Mouse (Mus musculus) MEL (cell line): ENCODE results near the gene Ntn3. TPM values are rescaled to one million over a fixed set of nuclear protein-coding genes. Genes with fewer than 3 reads are reported as not detected.
A peak's percentile ranks its signal among the peaks of the same experiment; 100 is the strongest.

ENCODE experiments used
- DNase-seq: peaks from one replicate; pipeline ENCODE4 v3.0.0; 2011; ENCODE audit warnings: low read depth, low spot score
- H3K27ac ChIP-seq: 2 replicates; pipeline ENCODE4 v1.5.1; 2012; ENCODE audit warnings: low read depth, mild to moderate bottlenecking, control low read depth, low read length, moderate library complexity; ENCODE audit not compliant: control insufficient read depth
- H3K27me3 ChIP-seq, 2 experiments: fragments of 150-350 bp in 1 of 2; sonication (generic) in 1 of 2; 2 replicates each; pipeline ENCODE4 v1.6.1; 2012; ENCODE audit warnings: low read length in 2 of 2, mild to moderate bottlenecking in 2 of 2, improper control_type of control experiment in 1 of 2, moderate library complexity in 1 of 2; ENCODE audit not compliant: insufficient read depth in 2 of 2, control insufficient read depth in 1 of 2
- H3K36me3 ChIP-seq, 2 experiments: 2 replicates each; pipeline ENCODE4 v1.6.1; 2012 to 2014; ENCODE audit warnings: low read length in 2 of 2, improper control_type of control experiment in 1 of 2, inconsistent platforms in 1 of 2, mild to moderate bottlenecking in 1 of 2; ENCODE audit not compliant: insufficient read depth in 2 of 2, control insufficient read depth in 1 of 2
- H3K4me1 ChIP-seq, 2 experiments: fragments of 150-350 bp in 1 of 2; sonication (generic) in 1 of 2; 2 replicates each; pipeline ENCODE4 v1.6.1; 2012; ENCODE audit warnings: low read length in 2 of 2, improper control_type of control experiment in 1 of 2, mild to moderate bottlenecking in 1 of 2; ENCODE audit not compliant: insufficient read depth in 2 of 2, control insufficient read depth in 1 of 2
- H3K4me3 ChIP-seq, 2 experiments: fragments of 150-350 bp in 1 of 2; sonication (generic) in 1 of 2; 2 replicates each; pipeline ENCODE4 v1.5.1; 2012; ENCODE audit warnings: low read depth in 2 of 2, low read length in 2 of 2, mild to moderate bottlenecking in 2 of 2, moderate library complexity in 2 of 2, control low read depth in 1 of 2, improper control_type of control experiment in 1 of 2; ENCODE audit not compliant: control insufficient read depth in 1 of 2, insufficient read depth in 1 of 2
- H3K79me2 ChIP-seq: 2 replicates; pipeline ENCODE4 v1.6.1; 2012; ENCODE audit warnings: mild to moderate bottlenecking, low read length, moderate library complexity; ENCODE audit not compliant: control insufficient read depth, poor library complexity, insufficient read depth
- H3K9ac ChIP-seq: 2 replicates; pipeline ENCODE4 v1.6.1; 2012; ENCODE audit warnings: low read depth, mild to moderate bottlenecking, control low read depth, low read length, moderate library complexity; ENCODE audit not compliant: control insufficient read depth, poor library complexity, severe bottlenecking
- H3K9me3 ChIP-seq: fragments of 150-350 bp; sonication (generic); replicated peaks from 2 replicates; pipeline ENCODE4 v1.6.1; 2012; ENCODE audit warnings: mild to moderate bottlenecking, low read length, improper control_type of control experiment, moderate library complexity; ENCODE audit not compliant: insufficient read depth
- BHLHE40 ChIP-seq: IDR thresholded peaks from 2 replicates; pipeline ENCODE4 v1.6.1; 2012; ENCODE audit warnings: low read depth, mild to moderate bottlenecking, inconsistent platforms, low read length, improper control_type of control experiment, borderline replicate concordance
- E2F4 ChIP-seq: IDR thresholded peaks from 2 replicates; pipeline ENCODE4 v1.6.1; 2011; ENCODE audit warnings: low read depth, low read length, improper control_type of control experiment, borderline replicate concordance
- EP300 ChIP-seq, 2 experiments: IDR thresholded peaks; 2 replicates each; pipeline ENCODE4 v1.6.1; 2011; ENCODE audit warnings: improper control_type of control experiment in 2 of 2, low read length in 2 of 2, low read depth in 1 of 2, mild to moderate bottlenecking in 1 of 2
- ETS1 ChIP-seq: IDR thresholded peaks from 2 replicates; pipeline ENCODE4 v1.6.1; 2012; ENCODE audit warnings: low read depth, mild to moderate bottlenecking, inconsistent platforms, low read length, improper control_type of control experiment, moderate library complexity
- GABPA ChIP-seq: IDR thresholded peaks from 2 replicates; pipeline ENCODE4 v1.6.1; 2012; ENCODE audit warnings: low read depth, mild to moderate bottlenecking, inconsistent platforms, low read length, improper control_type of control experiment, moderate library complexity
- GATA1 ChIP-seq: IDR thresholded peaks from 2 replicates; pipeline ENCODE4 v1.6.1; 2011; ENCODE audit warnings: low read depth, low read length, improper control_type of control experiment
- HCFC1 ChIP-seq: IDR thresholded peaks from 2 replicates; pipeline ENCODE4 v1.6.1; 2012; ENCODE audit warnings: low read depth, mild to moderate bottlenecking, inconsistent platforms, low read length, improper control_type of control experiment, moderate library complexity
- JUND ChIP-seq: IDR thresholded peaks from 2 replicates; pipeline ENCODE4 v1.6.1; 2011; ENCODE audit warnings: low read depth, mild to moderate bottlenecking, improper control_type of control experiment, low read length
- MAFK ChIP-seq: IDR thresholded peaks from 2 replicates; pipeline ENCODE4 v1.6.1; 2011; ENCODE audit warnings: low read depth, mild to moderate bottlenecking, low read length, improper control_type of control experiment, borderline replicate concordance
- MAX ChIP-seq: IDR thresholded peaks from 2 replicates; pipeline ENCODE4 v1.6.1; 2011; ENCODE audit warnings: low read length, improper control_type of control experiment
- MXI1 ChIP-seq: IDR thresholded peaks from 2 replicates; pipeline ENCODE4 v1.6.1; 2011; ENCODE audit warnings: mild to moderate bottlenecking, low read depth, low read length, improper control_type of control experiment
- MYC ChIP-seq: IDR thresholded peaks from 2 replicates; pipeline ENCODE4 v1.6.1; 2011; ENCODE audit warnings: low read depth, mild to moderate bottlenecking, low read length, improper control_type of control experiment, moderate library complexity
- NELFE ChIP-seq: IDR thresholded peaks from 2 replicates; pipeline ENCODE4 v1.6.1; 2011; ENCODE audit warnings: low read depth, low read length, improper control_type of control experiment
- NRF1 ChIP-seq: IDR thresholded peaks from 2 replicates; pipeline ENCODE4 v1.6.1; 2014; ENCODE audit warnings: low read depth, mild to moderate bottlenecking, inconsistent platforms, low read length, improper control_type of control experiment, moderate library complexity; ENCODE audit not compliant: poor library complexity, insufficient read depth, severe bottlenecking
- POLR2A ChIP-seq, 2 experiments: IDR thresholded peaks; 2 replicates each; pipeline ENCODE4 v1.6.1; 2011 to 2012; ENCODE audit warnings: low read length in 2 of 2, mild to moderate bottlenecking in 2 of 2, control low read depth in 1 of 2, improper control_type of control experiment in 1 of 2, low read depth in 1 of 2, moderate library complexity in 1 of 2; ENCODE audit not compliant: control insufficient read depth in 1 of 2, insufficient read depth in 1 of 2, poor library complexity in 1 of 2
- POLR2AphosphoS5 ChIP-seq: IDR thresholded peaks from 2 replicates; pipeline ENCODE4 v1.6.1; 2012; ENCODE audit warnings: low read depth, borderline replicate concordance, mild to moderate bottlenecking, inconsistent platforms, low read length, moderate library complexity, mixed read lengths
- TCF12 ChIP-seq: IDR thresholded peaks from 2 replicates; pipeline ENCODE4 v1.6.1; 2014; ENCODE audit warnings: low read depth, mild to moderate bottlenecking, inconsistent platforms, low read length, improper control_type of control experiment, moderate library complexity
- USF1 ChIP-seq: IDR thresholded peaks from 2 replicates; pipeline ENCODE4 v1.6.1; 2014; ENCODE audit warnings: low read depth, mild to moderate bottlenecking, inconsistent platforms, low read length, improper control_type of control experiment, moderate library complexity
- USF2 ChIP-seq, 2 experiments: IDR thresholded peaks; 2 replicates each; pipeline ENCODE4 v1.6.1; 2011 to 2012; ENCODE audit warnings: improper control_type of control experiment in 2 of 2, low read length in 2 of 2, borderline replicate concordance in 1 of 2, inconsistent platforms in 1 of 2, low read depth in 1 of 2, mild to moderate bottlenecking in 1 of 2; ENCODE audit not compliant: insufficient read depth in 1 of 2
- ZKSCAN1 ChIP-seq: IDR thresholded peaks from 2 replicates; pipeline ENCODE4 v1.6.1; 2012; ENCODE audit warnings: low read depth, mild to moderate bottlenecking, inconsistent platforms, low read length, improper control_type of control experiment, moderate library complexity
- ZMIZ1 ChIP-seq: IDR thresholded peaks from 2 replicates; pipeline ENCODE4 v1.6.1; 2012; ENCODE audit warnings: low read depth, mild to moderate bottlenecking, inconsistent platforms, low read length, improper control_type of control experiment, moderate library complexity
- ZNF384 ChIP-seq: IDR thresholded peaks from 2 replicates; pipeline ENCODE4 v1.6.1; 2012; ENCODE audit warnings: low read depth, mild to moderate bottlenecking, inconsistent platforms, low read length, improper control_type of control experiment
- polyA plus RNA-seq, 2 experiments: library from polyadenylated mRNA; stranded (reverse) in 1 of 2; unstranded in 1 of 2; fragments of >175 nt in 1 of 2; fragments of >200 nt in 1 of 2; gene quantifications; 2 replicates each; pipeline versions ENCODE4 v1.2.1 to v1.2.4; 2012; ENCODE audit warnings: low replicate concordance in 2 of 2, low read depth in 1 of 2; ENCODE audit not compliant: insufficient read length in 2 of 2, insufficient read depth in 1 of 2, missing spikeins in 1 of 2
- total RNA-seq: library from RNA; depleted of rRNA; stranded (reverse); fragments of 300-350 nt; gene quantifications from 2 replicates; pipeline ENCODE4 v1.2.3, GENCODE M21; 2012

Gene Ntn3
- total and polyA plus RNA-seq, 3 experiments: 2.5 to 2.7 TPM; not detected in 1

GRCm38 (mm10) chr17:24203068-24203467, 6.3 kb downstream of the Ntn3 start (continued):
- TF ChIP-seq USF1 (0 out of 2 replicates have a peak, but pooled peaks have one; percentile 10), POLR2AphosphoS5 (no peak), POLR2A (IDR thresholded peaks at IDR 0.05; ENCODE audit: control insufficient read depth in 1 of 2, insufficient read depth in 1 of 2, low read depth in 1 of 2, low read length in 2 of 2, poor library complexity in 1 of 2) (no peak; a peak in 2 of 4 replicates), NELFE (no peak), ZNF384 (no peak), GABPA (no peak), MXI1 (no peak), HCFC1 (peak; percentile 27; the same call in 1 of the 2 replicates), E2F4 (no peak)
- TF ChIP-seq, all 39 proteins: peak for 13

GRCm38 (mm10) chr17:24201092-24201491, 8.2 kb downstream of the Ntn3 start:
- Histone ChIP-seq H3K27ac (no peak overlapping the region), H3K9me3 (no peaks in the 10 kb centered on the region), H3K4me3 (no peak overlapping the region), H3K36me3 (peaks cover 2 to 39% of the 10 kb centered on the region in 2 experiments; a peak in 3 of 4 replicates), H3K79me2 (peaks cover 44% of the 10 kb centered on the region), H3K9ac (no peak overlapping the region), H3K4me1 (peaks cover 11 to 60% of the 10 kb centered on the region in 2 experiments), H3K27me3 (no peaks in the 10 kb centered on the region)
- TF ChIP-seq MXI1 (no peak), GATA1 (no peak), ETS1 (no peak), MAX (no peak), ZKSCAN1 (no peak), BHLHE40 (no peak), NRF1 (no peak), POLR2AphosphoS5 (no peak), MAFK (no peak), JUND (no peak), MYC (no peak), ZNF384 (no peak), E2F4 (no peak), ZMIZ1 (no peak), GABPA (no peak), TCF12 (no peak), NELFE (no peak), USF2 (IDR thresholded peaks at IDR 0.05; ENCODE audit: borderline replicate concordance in 1 of 2, insufficient read depth in 1 of 2, low read depth in 1 of 2, low read length in 2 of 2) (no peak), EP300 (IDR thresholded peaks at IDR 0.05; ENCODE audit: low read depth in 1 of 2, low read length in 2 of 2) (no peak)
- no peak for DNase-seq
